12 mouse cellular contexts compared by ENCODE assay signal in genomic region chr1:133471556-133471955, GRCm38 (mm10). TPM values are rescaled to one million over a fixed set of nuclear protein-coding genes. Genes with fewer than 3 reads are reported as not detected.
DNase-seq lines count a peak whose midpoint lies in the region; ATAC-seq and TF ChIP-seq lines count a peak whose summit lies in the region.
"Had no signal": no experiment of that assay in that cellular context is flagged by ENCODE, and none has a peak within 500 bp of the region (broad histone marks: within the 10 kb centered on the region; RNA-seq: fewer than 3 reads in every experiment).

No protein-coding gene starts in this region.

- H3K79me2 ChIP-seq in heart, adult 2 months (replicated peaks; ENCODE audit: control insufficient read depth, insufficient read depth, low read length) = no peaks in the 10 kb centered on the region

- H3K4me2 ChIP-seq in intestine, embryonic 14.5 days (ENCODE audit: low read length) = no peak overlapping the region
- no peak overlapping the region for H3K4me2 ChIP-seq in intestine, postnatal 0 days (replicated peaks; ENCODE audit: low read depth)
- no peak overlapping the region for H3K4me2 ChIP-seq in forebrain, embryonic 14.5 days (ENCODE audit: low read length)
- H3K4me2 ChIP-seq: hindbrain, embryonic 15.5 days; liver, embryonic 12.5 days had no signal

- DNase-seq in heart, adult 2 months = no peak
- no peak for DNase-seq in heart, postnatal 10 days
- no peak for DNase-seq in intestine, embryonic 14.5 days (ENCODE audit: low spot score)
- peak; percentile 62 for DNase-seq in 3T3-L1 (ENCODE audit: low read depth, low spot score)
- no peak for DNase-seq in embryo, embryonic 11 days
- DNase-seq in forebrain, embryonic 14.5 days (ENCODE audit: low spot score) = no peak
- DNase-seq: cerebellum, postnatal 25 days; thymus, postnatal 14 days had no signal

- intact Hi-C loops in heart, adult 2 months (cut with DNase I) = no loop called here
- intact Hi-C loops in heart, postnatal 10 days (cut with DNase I) = no loop called here

- 25% methylated on average over 2 of the region's 2 CpGs for WGBS in heart, adult 2 months
- 28% methylated on average over 2 of the region's 2 CpGs for WGBS in intestine, embryonic 14.5 days
- WGBS in intestine, postnatal 0 days = 32% methylated on average over 2 of the region's 2 CpGs
- WGBS in forebrain, embryonic 14.5 days = 68% methylated on average over 2 of the region's 2 CpGs

- TF ChIP-seq EP300 in heart, adult 2 months (IDR thresholded peaks at IDR 0.05; ENCODE audit: insufficient read depth, low read depth, low read length) = no peak

- no peak overlapping the region for H3K4me3 ChIP-seq in heart, adult 2 months
- no peak overlapping the region for H3K4me3 ChIP-seq in intestine, embryonic 14.5 days (ENCODE audit: low read depth, low read length)
- no peak overlapping the region for H3K4me3 ChIP-seq in intestine, postnatal 0 days (ENCODE audit: low read depth, low read length)
- no peak overlapping the region for H3K4me3 ChIP-seq in forebrain, embryonic 14.5 days (ENCODE audit: low read depth, low read length)
- H3K4me3 ChIP-seq: hindbrain, embryonic 15.5 days; liver, embryonic 12.5 days had no signal

- H3K36me3 ChIP-seq in heart, adult 2 months (ENCODE audit: control insufficient read depth, insufficient read depth, low read length) = no peaks in the 10 kb centered on the region
- no peaks in the 10 kb centered on the region for H3K36me3 ChIP-seq in intestine, embryonic 14.5 days (ENCODE audit: control insufficient read depth, insufficient read depth, low read length)
- H3K36me3 ChIP-seq in intestine, postnatal 0 days (ENCODE audit: control insufficient read depth, insufficient read depth) = no peaks in the 10 kb centered on the region
- H3K36me3 ChIP-seq in forebrain, embryonic 14.5 days (ENCODE audit: control insufficient read depth, insufficient read depth, low read length) = no peaks in the 10 kb centered on the region
- H3K36me3 ChIP-seq: hindbrain, embryonic 15.5 days; liver, embryonic 12.5 days had no signal

- H3K4me1 ChIP-seq in heart, adult 2 months (ENCODE audit: control insufficient read depth, insufficient read depth, low read length) = peaks cover 8% of the 10 kb centered on the region
- peaks cover 7% of the 10 kb centered on the region for H3K4me1 ChIP-seq in intestine, embryonic 14.5 days (replicated peaks; ENCODE audit: control insufficient read depth, insufficient read depth, low read length)
- no peaks in the 10 kb centered on the region; the same call in 1 of the 2 replicates for H3K4me1 ChIP-seq in intestine, postnatal 0 days (replicated peaks; ENCODE audit: control insufficient read depth, insufficient read depth, low read length)
- H3K4me1 ChIP-seq in forebrain, embryonic 14.5 days (ENCODE audit: control insufficient read depth, insufficient read depth, low read length) = 0 out of 2 replicates have a peak, but pooled peaks cover 2% of the 10 kb centered on the region
- H3K4me1 ChIP-seq: hindbrain, embryonic 15.5 days; liver, embryonic 12.5 days had no signal

- ATAC-seq in intestine, embryonic 14.5 days (replicated peaks; ENCODE audit: low FRiP score, low TSS enrichment, low read depth) = no peak
- no peak for ATAC-seq in intestine, postnatal 0 days
- peak; percentile 50; the same call in 1 of the 2 replicates for ATAC-seq in megakaryocyte progenitor cell, adult 5-6 weeks (replicated peaks; ENCODE audit: poor library complexity)
- ATAC-seq in forebrain, embryonic 14.5 days = no peak
- ATAC-seq: liver, embryonic 12.5 days had no signal

- peak overlapping the region; percentile 52; the same call in 1 of the 2 replicates for H3K27ac ChIP-seq in heart, adult 2 months
- peak overlapping the region; percentile 43; the same call in 1 of the 2 replicates for H3K27ac ChIP-seq in intestine, embryonic 14.5 days (ENCODE audit: low read depth)
- H3K27ac ChIP-seq in intestine, postnatal 0 days (ENCODE audit: low read depth, low read length) = no peak overlapping the region; the same call in 1 of the 2 replicates
- H3K27ac ChIP-seq in forebrain, embryonic 14.5 days (ENCODE audit: low read depth, low read length) = no peak overlapping the region
- H3K27ac ChIP-seq: hindbrain, embryonic 15.5 days; liver, embryonic 12.5 days had no signal

- TF ChIP-seq POLR2A in heart, adult 2 months (IDR thresholded peaks at IDR 0.05; ENCODE audit: insufficient read depth, low read depth, low read length) = no peak

- peaks cover 3% of the 10 kb centered on the region; the same call in 1 of the 2 replicates for H3K9me3 ChIP-seq in intestine, embryonic 14.5 days (ENCODE audit: control insufficient read depth, low read length)
- no peaks in the 10 kb centered on the region for H3K9me3 ChIP-seq in intestine, postnatal 0 days (ENCODE audit: control insufficient read depth)
- no peaks in the 10 kb centered on the region for H3K9me3 ChIP-seq in forebrain, embryonic 14.5 days (replicated peaks; ENCODE audit: control insufficient read depth, low read length)
- H3K9me3 ChIP-seq: hindbrain, embryonic 15.5 days; liver, embryonic 12.5 days had no signal

- H3K27me3 ChIP-seq in heart, adult 2 months (ENCODE audit: control insufficient read depth, insufficient read depth, low read length) = no peaks in the 10 kb centered on the region
- no peaks in the 10 kb centered on the region for H3K27me3 ChIP-seq in intestine, embryonic 14.5 days (replicated peaks; ENCODE audit: control insufficient read depth, insufficient read depth, low read length)
- H3K27me3 ChIP-seq in intestine, postnatal 0 days (replicated peaks; ENCODE audit: control insufficient read depth, insufficient read depth, low read length) = no peaks in the 10 kb centered on the region
- no peaks in the 10 kb centered on the region for H3K27me3 ChIP-seq in forebrain, embryonic 14.5 days (replicated peaks; ENCODE audit: control insufficient read depth, insufficient read depth, low read length)
- H3K27me3 ChIP-seq: hindbrain, embryonic 15.5 days; liver, embryonic 12.5 days had no signal

- no peak for TF ChIP-seq CTCF in heart, adult 2 months (IDR thresholded peaks at IDR 0.05)
- TF ChIP-seq CTCF in intestine, postnatal 0 days (IDR thresholded peaks at IDR 0.05; ENCODE audit: low read depth) = no peak

- no peak overlapping the region for H3K9ac ChIP-seq in heart, adult 2 months (ENCODE audit: low read depth, low read length)
- no peak overlapping the region for H3K9ac ChIP-seq in intestine, embryonic 14.5 days (ENCODE audit: low read length)
- no peak overlapping the region; the same call in 1 of the 2 replicates for H3K9ac ChIP-seq in intestine, postnatal 0 days (ENCODE audit: low read depth, low read length)
- no peak overlapping the region for H3K9ac ChIP-seq in forebrain, embryonic 14.5 days (ENCODE audit: low read length)
- H3K9ac ChIP-seq: hindbrain, embryonic 15.5 days; liver, embryonic 12.5 days had no signal

RNA-seq across cellular contexts. Expression of gene Sox13, which starts 47.4 kb away (rescaled TPM):
- 10 to 100 TPM; 15.3 to 16.2 TPM for total RNA-seq in heart, adult 2 months (2021)
- 24.7 and 28.5 TPM in 2 replicates for polyA plus RNA-seq in heart, adult 2 months (2012; rRNA removed)
- total RNA-seq in heart, postnatal 10 days (2021) = 10 to 100 TPM; 29.6 to 33.4 TPM
- polyA plus RNA-seq in intestine, embryonic 14.5 days (2014; fragmentation: Nextera tagmentation; extraction: Ambion mirVana) = 12.1 and 12.3 TPM in 2 replicates
- 12.3 and 12.6 TPM in 2 replicates for polyA plus RNA-seq in intestine, postnatal 0 days (2015; fragmentation: Nextera tagmentation; extraction: Ambion mirVana)
- 3.5 and 3.8 TPM in 2 replicates for total RNA-seq in megakaryocyte progenitor cell, adult 5-6 weeks (2015)
- 0.98 and 2.2 TPM in 2 replicates for total RNA-seq in megakaryocyte progenitor cell, adult 5-6 weeks (2017)
- polyA plus RNA-seq in forebrain, embryonic 14.5 days (2014; fragmentation: Nextera tagmentation; extraction: Ambion mirVana) = 4.2 and 4.3 TPM in 2 replicates

Comparison
In these comparisons a context has a peak if more than half of its experiments do, and no peak if none do; other contexts are left out.
1. H3K27ac ChIP-seq: peak in heart, adult 2 months (single experiment) and intestine, embryonic 14.5 days (single experiment); none in intestine, postnatal 0 days (single experiment) and forebrain, embryonic 14.5 days (single experiment).